Mouse (Mus musculus): ENCODE results near the gene Gtf2ird1.
A peak's percentile ranks its signal among the peaks of the same experiment; 100 is the strongest.
"Not testable (repeated sequence)": the region's sequence is repeated elsewhere in the genome, so short reads cannot be mapped to it uniquely, and the experiment has no call there.

Gene Gtf2ird1

DNA sequence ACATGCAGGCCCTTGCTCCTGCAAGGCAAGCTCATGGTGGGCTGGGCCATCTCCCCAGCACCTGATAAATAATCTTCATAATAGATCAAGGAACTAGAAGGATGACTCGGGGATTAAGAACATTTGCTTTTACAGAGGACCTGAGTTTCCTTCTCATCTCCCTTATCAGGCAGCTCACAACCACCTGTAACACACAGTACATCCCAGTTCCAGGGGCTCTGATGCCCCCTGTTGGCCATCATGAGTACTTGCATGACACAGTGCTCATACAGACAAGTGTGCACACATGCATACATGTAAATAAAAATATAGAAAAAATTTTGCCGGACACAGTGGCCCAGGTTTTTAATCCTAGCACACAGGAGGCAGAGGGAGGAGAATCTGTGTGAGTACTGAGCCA lies 17.4 kb upstream of the Gtf2ird1 start:
- no peak for DNase-seq (ENCODE audit: low spot score)

- no peak for DNase-seq (ENCODE audit: low spot score)
Observed at GRCm38 (mm10) chr5:134470538-134471169, 14.1 kb upstream of the Gtf2ird1 start.

DNA sequence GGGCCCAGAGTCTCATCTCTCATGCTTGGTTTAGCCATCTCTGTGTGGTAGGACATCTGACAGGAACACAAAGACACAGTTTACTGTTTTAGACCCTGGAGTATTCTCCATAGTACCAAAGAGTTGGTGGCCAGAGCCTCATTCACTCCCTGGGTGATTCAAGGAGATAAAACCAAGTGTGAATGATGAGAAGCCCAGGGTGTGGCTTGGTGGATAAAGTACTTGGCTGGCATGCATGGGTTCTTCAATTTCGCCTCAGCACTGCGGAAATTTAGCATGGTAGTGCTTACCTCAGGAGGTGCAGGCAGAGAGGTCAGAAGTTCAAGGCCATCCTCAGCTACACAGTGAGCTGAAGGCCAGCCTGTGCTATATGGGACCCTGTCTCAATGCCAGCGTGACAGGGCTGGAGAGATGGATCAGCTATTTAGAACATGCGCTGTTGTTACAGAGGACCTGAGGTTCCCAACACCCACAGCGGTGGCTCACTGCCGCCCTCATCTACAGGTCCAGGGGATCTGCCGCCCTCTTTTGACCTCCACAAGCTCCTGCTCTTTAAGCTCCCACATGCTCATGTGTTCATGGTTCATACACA lies 13.1 kb upstream of the Gtf2ird1 start:
- no peak for DNase-seq (ENCODE audit: low spot score)

DNA sequence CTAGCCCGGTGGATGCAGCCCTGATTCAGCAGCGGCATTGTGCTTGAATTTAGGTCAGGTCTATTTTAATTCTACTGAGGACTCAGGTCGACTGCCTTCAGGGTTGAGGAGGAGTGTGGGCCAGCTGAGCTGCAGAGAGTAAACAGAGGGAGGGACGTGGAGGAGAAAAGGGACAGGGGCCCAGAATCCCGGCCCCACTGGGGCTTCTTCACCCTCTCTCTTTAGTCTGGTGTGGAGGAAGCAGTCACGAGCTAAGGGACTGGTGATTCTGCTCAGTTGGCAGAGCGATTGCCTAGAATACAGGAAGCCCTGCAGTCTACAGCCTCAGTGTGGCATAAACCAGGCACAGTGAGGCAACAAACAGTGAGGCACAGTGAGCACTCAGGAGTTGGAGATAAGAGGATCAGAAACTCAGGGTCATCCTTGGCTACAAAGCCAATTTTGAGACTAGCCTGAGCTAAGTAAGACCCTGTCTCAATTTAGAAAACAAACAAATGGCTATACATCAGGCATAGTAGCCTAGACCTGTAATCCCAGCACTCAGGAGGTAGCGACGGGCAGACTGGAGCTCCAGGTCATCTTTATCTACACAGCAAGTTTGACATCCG lies 11.7 kb upstream of the Gtf2ird1 start:
- no peak for DNase-seq (ENCODE audit: low spot score)

GRCm38 (mm10) chr5:134467030-134467549 lies 10.6 kb upstream of the Gtf2ird1 start:
- DNase-seq (ENCODE audit: low spot score), result no peak

DNA sequence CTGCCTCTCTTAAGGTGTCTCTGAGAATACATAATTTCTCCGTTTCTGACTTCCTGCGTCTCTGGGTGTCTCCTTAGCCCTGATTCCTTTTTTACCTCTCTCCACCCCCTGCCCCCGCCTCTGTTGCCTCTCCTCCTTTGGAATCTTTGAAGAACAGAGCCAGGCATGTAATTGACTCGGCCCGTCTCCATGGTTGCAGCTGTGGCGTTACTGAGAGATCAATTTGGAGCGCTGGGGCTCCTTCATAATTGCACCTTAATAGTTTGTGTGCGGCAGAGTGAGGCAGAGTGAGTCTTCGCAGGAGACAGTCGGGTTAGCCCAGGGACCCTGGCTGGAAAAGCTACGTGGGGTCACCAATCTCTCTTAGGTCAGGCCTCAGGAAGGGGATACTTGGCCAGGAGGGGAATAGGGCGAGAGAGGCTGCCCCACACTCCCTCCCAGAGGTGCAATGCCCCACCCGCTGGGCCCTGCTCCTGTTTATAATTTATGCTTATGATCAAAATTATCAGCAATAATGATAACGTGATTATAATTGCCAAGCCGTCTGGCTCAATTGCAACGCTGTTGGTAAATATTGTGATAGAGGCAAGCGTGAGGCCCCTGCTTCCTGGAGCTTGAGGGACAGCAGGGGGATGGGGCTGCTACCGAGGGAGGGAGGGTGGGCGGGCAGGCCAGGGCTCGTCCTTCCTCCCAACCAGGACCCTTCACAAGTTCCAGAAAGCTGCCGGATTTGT lies 9.9 kb upstream of the Gtf2ird1 start:
- no peak for DNase-seq (ENCODE audit: low spot score)

- no peak for DNase-seq (ENCODE audit: low spot score)
Observed at GRCm38 (mm10) chr5:134465197-134465596, 8.7 kb upstream of the Gtf2ird1 start.

GRCm38 (mm10) chr5:134464225-134464624 lies 7.7 kb upstream of the Gtf2ird1 start:
- DNase-seq (ENCODE audit: low spot score), result no peak

DNA sequence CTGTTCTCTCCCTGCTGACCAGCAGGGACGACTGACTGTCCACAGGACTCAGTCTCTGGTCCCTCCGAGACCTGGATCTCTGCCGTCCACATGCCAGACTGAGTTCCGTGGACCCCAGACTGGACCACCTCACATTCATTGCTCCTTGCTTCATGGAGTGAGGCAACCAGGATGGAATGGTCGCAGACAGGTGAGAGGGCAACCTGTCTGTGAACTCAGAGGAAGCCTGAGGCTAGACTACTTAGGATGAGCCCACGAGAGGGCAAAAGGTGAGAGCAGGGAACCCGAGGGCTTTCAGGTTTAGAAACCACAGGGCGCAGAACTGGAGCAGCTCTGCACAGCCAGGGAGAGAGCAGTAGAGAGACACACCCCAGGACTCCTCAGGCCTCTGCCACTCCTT lies 6.2 kb upstream of the Gtf2ird1 start:
- no peak for DNase-seq (ENCODE audit: low spot score)

DNA sequence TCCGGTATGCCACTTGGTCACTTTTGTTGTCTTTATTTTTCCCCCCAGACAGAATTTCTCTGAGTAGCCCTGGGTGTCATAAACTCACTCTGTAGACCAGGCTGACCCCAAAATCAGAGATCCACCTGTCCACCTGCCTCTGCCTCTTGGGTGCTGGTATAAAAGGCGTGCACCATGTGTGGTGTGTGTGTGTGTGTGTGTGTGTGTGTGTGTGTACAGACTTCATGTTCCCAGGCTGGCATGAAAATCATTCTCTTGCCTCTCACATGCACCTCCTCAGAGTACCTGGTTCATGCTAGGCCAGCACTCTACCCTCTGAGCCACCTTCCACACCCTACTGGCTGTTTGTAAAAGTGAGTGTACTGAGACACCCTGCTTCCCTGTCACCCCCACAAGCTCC lies 5.8 kb upstream of the Gtf2ird1 start:
- DNase-seq (ENCODE audit: low spot score), result no peak

- no peak for DNase-seq (ENCODE audit: low spot score)
Observed at GRCm38 (mm10) chr5:134460546-134460945, 4.0 kb upstream of the Gtf2ird1 start.

DNA sequence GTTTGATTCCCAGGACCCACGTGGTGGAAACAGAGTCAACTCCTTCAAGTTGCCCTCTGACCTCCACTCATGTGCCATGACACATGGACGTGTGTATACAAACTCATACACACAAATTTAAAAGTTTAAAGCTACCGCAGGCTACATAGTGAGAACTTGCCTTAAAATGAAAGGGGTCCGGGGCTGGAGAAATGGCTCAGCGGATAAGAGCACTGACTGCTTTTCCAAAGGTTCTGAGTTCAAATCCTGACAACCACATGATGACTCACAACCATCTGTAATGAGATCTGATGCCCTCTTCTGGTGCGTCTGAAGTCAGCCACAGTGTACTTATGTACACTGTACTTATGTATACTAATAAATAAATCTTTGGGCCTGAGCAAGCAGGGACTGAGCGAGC lies 2.6 kb upstream of the Gtf2ird1 start:
- DNase-seq (ENCODE audit: low spot score), result no peak

DNA sequence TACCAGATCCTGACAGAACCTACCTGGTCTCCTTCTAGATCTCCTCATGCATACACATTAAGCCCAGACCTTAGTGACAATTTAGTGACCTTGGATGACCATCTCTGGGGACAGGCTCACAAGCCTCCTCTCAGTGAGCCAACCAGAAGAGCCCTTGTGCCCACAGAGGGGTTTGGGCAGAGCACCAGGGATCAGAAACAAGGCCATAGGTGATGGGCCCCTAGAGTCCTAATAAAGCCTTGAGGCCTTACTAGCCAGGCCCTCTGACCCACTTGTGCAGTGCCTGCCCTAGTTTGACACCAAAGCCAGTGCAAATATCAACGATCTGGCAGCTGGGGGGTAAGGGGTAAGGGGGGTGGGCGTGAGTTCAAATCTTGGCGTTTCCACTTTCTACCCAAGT lies 1.9 kb upstream of the Gtf2ird1 start:
- DNase-seq (ENCODE audit: low spot score), result no peak

GRCm38 (mm10) chr5:134457371-134457770 lies 855 bp upstream of the Gtf2ird1 start:
- DNase-seq (ENCODE audit: low spot score), result no peak

DNA sequence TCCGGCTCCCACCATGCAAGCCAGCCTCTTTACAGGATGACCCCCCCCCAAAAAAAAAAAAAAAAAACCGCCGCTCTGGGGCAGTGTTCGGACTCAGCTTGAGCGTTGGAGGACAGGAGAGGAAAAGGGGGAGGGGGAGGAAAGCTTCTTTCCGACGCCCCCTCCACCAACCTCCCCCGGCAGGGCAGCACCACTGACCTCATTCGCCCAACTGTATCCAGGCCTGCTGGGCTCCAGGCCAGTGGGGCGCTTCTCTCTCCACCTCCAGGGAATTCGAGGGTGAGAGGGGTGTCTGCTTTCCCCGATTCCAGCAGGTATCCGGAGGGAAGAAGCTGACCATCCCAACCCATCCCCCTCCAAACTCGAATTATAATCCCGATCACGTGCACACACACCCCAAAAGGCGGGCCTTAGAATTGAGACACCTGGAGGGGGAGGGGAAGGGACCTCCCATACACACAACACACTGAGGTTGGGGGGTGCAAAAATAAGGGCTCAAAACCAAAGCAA lies 547 bp downstream of the Gtf2ird1 start:
- peak; percentile 48 for DNase-seq (ENCODE audit: low spot score)

GRCm38 (mm10) chr5:134455186-134455895 lies 1.2 kb downstream of the Gtf2ird1 start:
- DNase-seq (ENCODE audit: low spot score), result no peak

GRCm38 (mm10) chr5:134454421-134454820 lies 2.1 kb downstream of the Gtf2ird1 start:
- no peak for DNase-seq (ENCODE audit: low spot score)

DNA sequence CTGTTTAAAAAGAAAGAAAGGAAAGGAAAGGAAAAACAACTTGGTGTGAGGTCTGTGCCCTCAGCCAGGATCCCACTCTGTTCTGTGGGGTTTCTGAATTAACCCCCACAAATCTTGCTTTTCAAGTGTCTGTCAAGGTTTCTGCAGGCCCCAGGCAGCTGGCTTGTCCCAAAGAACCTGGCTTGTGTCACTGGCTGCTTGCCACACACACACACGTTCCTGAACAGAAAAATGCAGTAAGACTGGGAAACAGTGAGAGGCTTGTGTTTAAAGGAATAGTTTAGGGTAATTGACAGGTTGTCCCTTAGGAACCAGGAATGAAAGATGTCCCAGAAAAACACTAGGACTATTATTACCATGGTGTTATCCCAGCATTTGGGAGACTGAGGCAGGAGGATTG lies 2.9 kb downstream of the Gtf2ird1 start:
- DNase-seq (ENCODE audit: low spot score), result no peak

DNA sequence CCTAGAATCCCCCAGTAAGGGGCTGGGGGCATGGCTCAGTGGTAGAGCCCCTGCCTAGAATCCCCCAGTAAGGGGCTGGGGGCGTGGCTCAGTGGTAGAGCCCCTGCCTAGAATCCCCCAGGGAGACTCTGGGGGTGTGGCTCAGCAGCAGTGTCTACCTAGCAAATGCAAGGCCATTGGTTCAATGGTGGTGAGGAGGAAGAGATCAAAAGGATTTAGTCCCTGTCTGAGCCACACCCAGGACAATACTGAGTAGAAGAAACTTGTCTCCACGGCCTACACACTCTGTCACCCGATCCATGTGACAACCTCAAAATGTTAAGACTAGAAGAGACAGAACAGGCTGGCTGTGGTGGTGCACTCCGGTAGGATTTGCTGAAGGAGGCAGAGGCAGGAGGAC lies 9.8 kb downstream of the Gtf2ird1 start:
- not testable (repeated sequence) for DNase-seq (ENCODE audit: low spot score)

- DNase-seq (ENCODE audit: low spot score), result no peak
Observed at GRCm38 (mm10) chr5:134445895-134446294, 10.6 kb downstream of the Gtf2ird1 start.

GRCm38 (mm10) chr5:134445208-134445831 lies 11.2 kb downstream of the Gtf2ird1 start:
- no peak for DNase-seq (ENCODE audit: low spot score)

All from urinary bladder, postnatal 14 days (tissue).